Mouse (Mus musculus) brain, embryonic 14.5 days (tissue): ENCODE results near the gene Nle1.

Experiments
- CTCF ChIP-seq: fragments of 200-500 bp; IDR thresholded peaks from 2 replicates; pipeline ENCODE4 v1.5.1; 2012; ENCODE audit warnings: inconsistent platforms, mild to moderate bottlenecking, moderate library complexity, borderline replicate concordance; ENCODE audit not compliant: insufficient read depth, insufficient read length; ENCODE audit errors: extremely low read depth
- POLR2A ChIP-seq: fragments of 200-500 bp; IDR thresholded peaks from 2 replicates; pipeline ENCODE4 v1.6.1; 2012; ENCODE audit warnings: mild to moderate bottlenecking, inconsistent platforms, borderline replicate concordance; ENCODE audit not compliant: poor library complexity, insufficient read depth, insufficient read length, severe bottlenecking; ENCODE audit errors: extremely low read depth

DNA sequence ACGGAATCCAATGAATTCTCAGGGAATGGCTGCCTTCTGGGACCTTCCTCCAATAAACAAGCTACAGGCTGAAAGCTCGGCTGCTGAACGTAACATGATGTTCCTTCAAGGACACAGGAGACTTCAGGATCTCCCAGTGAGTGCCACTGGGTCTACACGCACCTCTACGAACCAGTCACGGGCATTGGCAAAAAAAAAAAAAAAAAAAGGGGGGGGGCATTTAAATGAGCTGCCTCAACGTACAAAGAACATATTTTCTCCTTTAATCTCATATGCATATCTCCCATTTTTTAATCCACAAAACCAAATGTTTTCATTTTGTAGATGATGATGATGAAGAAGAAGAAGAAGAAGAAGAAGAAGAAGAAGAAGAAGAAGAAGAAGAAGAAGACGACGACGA, 42.3 kb downstream of the Nle1 start:
- TF ChIP-seq CTCF (no peak), POLR2A (no peak)
